Mouse (Mus musculus): ENCODE data around the gene Tmem91.

DNA sequence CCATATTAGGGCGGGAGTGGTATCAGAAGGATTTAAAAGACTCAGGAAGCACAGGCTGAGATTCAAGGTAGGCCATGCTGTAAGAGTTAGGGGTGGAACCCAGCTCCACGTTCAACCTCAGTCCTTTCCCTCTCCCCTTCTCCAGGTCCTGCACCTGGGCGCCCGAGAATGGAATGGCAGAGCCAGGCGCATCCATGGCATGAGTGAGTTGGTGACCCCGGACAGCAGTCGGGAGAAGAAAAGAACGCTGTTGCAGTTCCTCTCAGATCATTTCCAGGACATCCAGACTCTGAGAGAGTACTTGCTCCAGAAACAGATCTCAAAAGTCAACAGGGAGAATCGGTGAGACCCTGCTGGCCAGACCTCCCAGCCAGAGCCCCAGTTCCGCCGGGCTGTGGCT lies 54.2 kb downstream of the Tmem91 start:
- no peak for TF ChIP-seq CTCF (IDR thresholded peaks at IDR 0.05; ENCODE audit: insufficient read depth, low read length)
- no peak for TF ChIP-seq POLR2A (IDR thresholded peaks at IDR 0.05; ENCODE audit: borderline replicate concordance, extremely low read depth, low read depth, low read length)

Data from lung, adult 2 months (tissue).